Mouse (Mus musculus) G1E-ER4 (cell line): ENCODE data around the gene Dnah17. TPM values are rescaled to one million over a fixed set of nuclear protein-coding genes. Genes with fewer than 3 reads are reported as not detected.

ENCODE experiments used
- GATA1 ChIP-seq: IDR thresholded peaks from one replicate; pipeline ENCODE4 v1.8.0; 2012; ENCODE audit warnings: low read length, inconsistent platforms
- polyA plus RNA-seq: library from polyadenylated mRNA; stranded (reverse); fragments of >175 nt; gene quantifications from 2 replicates; pipeline ENCODE4 v1.2.3, GENCODE M21; 2012

Dnah17 gene
- polyA plus RNA-seq, 1 experiment: not detected

GRCm38 (mm10) chr11:118024111-118024510 is 106.3 kb downstream of the Dnah17 start:
- no peak for TF ChIP-seq GATA1

DNA sequence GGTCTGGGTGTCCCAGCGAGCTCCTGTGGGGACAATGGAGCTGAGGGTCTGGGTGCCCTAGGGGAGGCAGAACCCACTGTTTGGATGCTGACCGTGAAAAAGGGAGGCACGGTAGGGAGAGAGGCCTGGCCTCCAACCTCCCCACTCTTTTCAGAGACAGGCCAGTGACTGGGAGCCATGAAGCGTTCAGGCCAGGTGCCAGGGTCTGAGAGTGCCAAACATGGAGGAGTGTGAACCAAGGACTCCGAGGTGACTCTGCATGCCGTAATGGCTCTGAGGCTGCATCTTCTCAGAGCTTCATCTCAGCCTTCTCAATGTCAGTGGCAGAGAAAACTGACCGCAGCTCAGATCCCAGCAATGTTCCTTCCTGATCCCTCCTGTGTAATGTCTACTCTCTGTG is 107.0 kb downstream of the Dnah17 start:
- no peak for TF ChIP-seq GATA1

GRCm38 (mm10) chr11:118021806-118022205 is 108.6 kb downstream of the Dnah17 start:
- TF ChIP-seq GATA1: no peak

DNA sequence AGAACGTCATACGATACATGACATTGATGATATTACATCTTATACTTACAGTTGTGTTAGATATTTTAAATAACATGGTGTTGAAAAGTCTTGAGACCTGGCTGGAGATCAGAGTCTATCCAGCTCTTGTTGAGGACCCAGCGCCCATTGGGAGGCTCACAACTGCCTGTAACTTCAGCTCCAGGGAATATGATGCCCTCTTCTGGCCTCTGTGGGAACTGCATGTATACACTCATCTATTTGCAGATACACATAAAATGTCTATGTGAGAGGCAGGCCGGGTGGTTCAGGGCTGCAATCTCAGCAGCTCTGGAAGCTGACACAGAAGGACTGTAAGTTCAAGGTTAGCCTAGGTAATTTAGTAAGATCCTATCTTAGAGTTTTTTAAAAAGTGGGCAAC is 112.1 kb downstream of the Dnah17 start:
- no peak for TF ChIP-seq GATA1

GRCm38 (mm10) chr11:118015381-118016145 is 114.9 kb downstream of the Dnah17 start:
- no peak for TF ChIP-seq GATA1

- TF ChIP-seq GATA1: no peak
Observed at GRCm38 (mm10) chr11:118014391-118014995, 115.9 kb downstream of the Dnah17 start.

DNA sequence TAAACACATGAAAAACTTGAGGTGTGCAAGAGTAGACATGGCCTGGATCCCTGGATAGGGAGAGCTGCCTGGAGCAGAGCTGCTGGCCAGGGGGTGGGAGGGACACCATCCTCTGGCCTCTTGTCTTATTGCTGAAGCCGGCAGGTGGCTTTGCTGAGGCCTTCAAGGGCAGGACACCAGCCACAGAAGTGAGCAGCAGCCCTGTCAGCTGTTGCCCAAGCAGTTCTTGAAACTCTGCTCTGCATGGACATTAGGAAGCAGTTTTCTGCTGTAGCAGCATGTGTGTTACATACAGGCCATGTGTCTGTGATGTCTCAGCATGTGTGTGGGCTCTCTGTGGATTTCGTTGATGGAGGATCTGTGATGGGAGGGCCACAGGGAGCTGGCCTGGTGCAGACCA is 117.1 kb downstream of the Dnah17 start:
- TF ChIP-seq GATA1: no peak

DNA sequence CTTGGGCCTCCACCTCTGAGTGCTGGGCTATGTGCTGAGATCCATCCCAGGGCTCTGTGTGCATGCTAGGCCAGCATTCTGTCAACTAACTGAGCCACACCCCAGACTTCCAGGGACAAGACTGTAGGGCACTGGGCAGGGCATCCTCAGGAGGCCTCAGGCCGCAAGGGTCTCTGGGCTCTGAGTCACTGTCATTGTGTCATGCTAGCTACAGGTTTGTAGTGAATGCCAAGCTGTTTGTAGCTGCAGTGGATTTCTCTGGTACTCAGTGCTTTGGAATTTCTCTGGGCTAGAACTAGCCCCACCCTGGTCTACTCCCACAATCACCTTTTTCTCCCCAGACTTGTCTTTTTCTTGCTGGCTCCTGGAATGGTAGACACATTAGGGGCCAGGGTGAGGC is 117.8 kb downstream of the Dnah17 start:
- no peak for TF ChIP-seq GATA1

- no peak for TF ChIP-seq GATA1
Observed at GRCm38 (mm10) chr11:118009865-118010571, 120.4 kb downstream of the Dnah17 start.

GRCm38 (mm10) chr11:118008843-118009242 is 121.6 kb downstream of the Dnah17 start:
- no peak for TF ChIP-seq GATA1

DNA sequence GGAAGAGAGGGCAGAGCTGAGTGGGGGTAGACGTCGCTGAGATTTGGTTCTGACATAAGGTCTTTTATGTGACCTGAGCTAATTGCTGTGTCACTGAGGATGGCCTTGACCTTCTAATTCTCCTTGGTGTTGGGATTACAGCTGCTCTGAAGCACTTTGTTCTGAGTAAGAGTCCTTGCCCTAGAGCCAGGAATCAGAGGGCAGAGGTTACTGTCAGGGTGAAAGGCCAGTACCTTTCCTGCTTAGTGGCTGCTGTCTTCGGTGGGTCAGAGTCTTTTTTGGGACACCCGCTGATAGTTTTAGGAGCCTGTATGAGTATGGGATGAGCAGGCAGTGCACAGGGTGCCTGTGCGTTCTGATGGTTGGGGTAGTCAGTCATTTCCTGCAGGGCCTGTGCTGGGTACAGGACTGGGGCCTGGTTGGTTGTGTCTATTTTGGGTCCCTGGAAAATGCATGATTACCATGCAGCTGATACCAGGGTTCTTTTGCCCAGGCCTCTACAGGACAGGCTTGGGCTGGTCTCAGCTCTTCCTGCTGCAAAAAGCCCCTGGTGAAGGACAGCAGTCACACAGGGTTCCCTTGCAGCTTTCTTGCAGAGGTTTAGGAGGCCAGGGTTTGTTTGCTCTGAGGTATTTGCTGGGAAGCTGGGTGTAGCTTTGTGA is 122.2 kb downstream of the Dnah17 start:
- no peak for TF ChIP-seq GATA1

DNA sequence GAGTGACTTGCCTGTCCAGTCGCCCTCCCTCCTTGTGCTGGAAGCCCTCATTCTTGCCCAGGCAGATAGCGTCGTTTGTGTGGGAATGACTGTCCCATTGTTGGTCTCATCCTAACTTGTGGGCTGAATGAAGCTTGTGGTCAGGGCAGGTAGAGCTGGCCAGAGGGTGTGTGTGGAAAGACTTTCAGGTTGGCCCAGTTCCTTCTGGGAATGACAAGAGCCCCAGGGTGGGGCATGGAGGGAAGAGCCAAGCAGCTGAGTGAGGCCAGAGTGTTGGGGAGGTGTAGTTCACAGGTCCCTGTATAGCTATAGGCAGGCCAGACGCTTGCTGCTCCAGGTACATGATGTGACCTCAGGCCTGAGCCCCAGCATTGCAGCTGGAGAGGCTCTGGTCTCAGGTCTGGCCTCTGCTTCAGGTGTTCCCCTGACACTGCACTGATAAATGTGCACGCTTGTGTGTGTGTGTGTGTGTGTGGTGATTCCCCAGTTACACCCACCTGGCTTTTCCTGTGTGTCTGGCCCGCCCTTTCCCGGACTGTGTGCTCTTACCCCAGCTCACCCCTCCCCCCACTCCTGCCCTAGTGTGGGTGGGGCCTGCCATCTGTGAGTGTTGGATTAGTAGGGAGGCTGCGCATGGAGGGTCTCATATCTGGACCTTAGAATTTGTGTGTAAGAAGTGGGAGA is 122.8 kb downstream of the Dnah17 start:
- no peak for TF ChIP-seq GATA1

GRCm38 (mm10) chr11:118004217-118004616 is 126.2 kb downstream of the Dnah17 start:
- no peak for TF ChIP-seq GATA1

DNA sequence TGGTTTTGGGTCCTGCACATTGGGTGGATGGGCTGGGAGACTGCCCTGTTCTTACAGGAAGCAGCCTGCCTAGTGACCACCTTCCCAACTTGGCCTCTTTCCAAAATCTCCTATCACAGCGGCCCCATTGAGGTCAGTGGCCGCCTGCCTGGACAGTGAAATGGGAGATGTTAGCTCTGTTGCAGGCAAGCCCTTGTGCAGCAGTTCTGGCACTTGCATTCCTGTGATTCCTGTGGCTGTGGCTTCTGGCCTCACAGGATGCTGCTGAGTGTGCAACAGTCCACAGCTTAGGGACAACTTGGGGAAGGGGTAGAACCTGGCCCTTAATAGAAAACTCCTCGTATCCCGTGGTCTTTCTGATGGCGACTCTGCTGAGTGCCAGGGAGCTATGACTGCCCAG is 126.7 kb downstream of the Dnah17 start:
- no peak for TF ChIP-seq GATA1

DNA sequence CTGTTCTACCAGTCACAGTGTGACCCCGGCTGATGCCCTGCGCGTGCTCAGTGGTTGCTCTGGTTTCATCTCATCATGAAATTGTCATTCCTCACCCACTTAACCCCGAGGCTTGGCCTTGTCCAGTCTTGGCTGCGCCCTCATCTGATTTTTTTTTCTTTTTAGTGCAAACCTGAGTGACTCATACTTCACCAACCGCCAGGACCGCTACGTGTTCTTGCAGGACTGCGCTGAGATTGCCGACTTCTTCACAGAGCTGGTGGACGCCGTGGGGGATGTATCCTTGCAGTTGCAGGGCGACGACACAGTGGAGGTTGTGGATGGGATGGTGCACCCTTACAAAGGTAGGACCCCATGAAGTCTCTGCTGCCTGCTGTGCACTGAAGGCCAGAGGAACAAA is 127.3 kb downstream of the Dnah17 start:
- no peak for TF ChIP-seq GATA1
